Mouse (Mus musculus) heart, embryonic 15.5 days (tissue): ENCODE measurements around the gene Btbd6. TPM values are rescaled to one million over a fixed set of nuclear protein-coding genes. Genes with fewer than 3 reads are reported as not detected.
A peak's percentile ranks its signal among the peaks of the same experiment; 100 is the strongest.

ENCODE experiments used
- ATAC-seq: fragments of 200-750 bp; cut with Nextera tagmentation; replicated peaks from 2 replicates; pipeline ENCODE4 v1.8.0; 2017; ENCODE audit warnings: low read depth, moderate TSS enrichment; ENCODE audit not compliant: insufficient number of reproducible peaks, insufficient read depth, low FRiP score
- H3K27ac ChIP-seq: fragments of 300-500 bp; sonication (generic); 2 replicates; pipeline ENCODE4 v1.5.1; 2015; ENCODE audit warnings: mild to moderate bottlenecking, inconsistent platforms
- H3K27me3 ChIP-seq: fragments of 300-500 bp; sonication (generic); 2 replicates; pipeline ENCODE4 v1.6.1; 2015; ENCODE audit warnings: inconsistent platforms
- H3K36me3 ChIP-seq: fragments of 300-500 bp; sonication (generic); 2 replicates; pipeline ENCODE4 v1.6.1; 2015; ENCODE audit warnings: mild to moderate bottlenecking, inconsistent platforms
- H3K4me1 ChIP-seq: fragments of 300-500 bp; sonication (generic); replicated peaks from 2 replicates; pipeline ENCODE4 v1.6.1; 2015; ENCODE audit warnings: inconsistent platforms
- H3K4me2 ChIP-seq: fragments of 300-500 bp; sonication (generic); 2 replicates; pipeline ENCODE4 v1.6.1; 2015; ENCODE audit warnings: inconsistent platforms, mild to moderate bottlenecking, moderate library complexity
- H3K4me3 ChIP-seq: fragments of 300-500 bp; sonication (generic); 2 replicates; pipeline ENCODE4 v1.5.1; 2015; ENCODE audit warnings: mild to moderate bottlenecking, inconsistent platforms
- H3K9ac ChIP-seq: fragments of 300-500 bp; sonication (generic); 2 replicates; pipeline ENCODE4 v1.6.1; 2015; ENCODE audit warnings: mild to moderate bottlenecking, inconsistent platforms
- H3K9me3 ChIP-seq: fragments of 300-500 bp; sonication (generic); replicated peaks from 2 replicates; pipeline ENCODE4 v1.6.1; 2016; ENCODE audit warnings: inconsistent platforms
- WGBS: fragments of 180-500 bp; shearing (Covaris S2); methylation state at CpG from one replicate; pipeline ENCODE4 v1.1.7; 2015; ENCODE audit warnings: mixed read lengths; 5-methylcytosine and 5-hydroxymethylcytosine counted together
- polyA plus RNA-seq: library from polyadenylated mRNA; unstranded; fragments of >200 nt; fragmentation: Nextera tagmentation; extraction: Ambion mirVana; gene quantifications from 2 replicates; pipeline ENCODE4 v1.2.1, GENCODE M21; 2015

Btbd6 gene
- polyA plus RNA-seq, 1 experiment from 2014 or later, result 19.4 TPM

- Histone ChIP-seq H3K27ac (peak overlapping the region; percentile 90), H3K4me3 (0 out of 2 replicates have a peak overlapping the region, but pooled peaks have one; percentile 95), H3K36me3 (no peaks in the 10 kb centered on the region), H3K9me3 (no peaks in the 10 kb centered on the region), H3K27me3 (no peaks in the 10 kb centered on the region), H3K9ac (no peak overlapping the region), H3K4me2 (no peak overlapping the region; the same call in 1 of the 2 replicates), H3K4me1 (peaks cover 45% of the 10 kb centered on the region)
- WGBS, result 68% methylated on average over 3 of the region's 3 CpGs
- no peak for ATAC-seq
Observed at GRCm38 (mm10) chr12:113013021-113013491, 36.8 kb downstream of the Btbd6 start.

GRCm38 (mm10) chr12:113013604-113014558 is 37.6 kb downstream of the Btbd6 start, which contains the start of gene Pacs2:
Gene Pacs2 (plus strand): TSS chr12:113014508.
- peak within 1 kb of the TSS; percentile 97 for H3K4me2 ChIP-seq
- peak; percentile 96 for ATAC-seq
- no peaks in the 10 kb centered on the region for H3K36me3 ChIP-seq
- peak within 1 kb of the TSS; percentile 97 for H3K9ac ChIP-seq
- no peaks in the 10 kb centered on the region for H3K9me3 ChIP-seq
- peak within 1 kb of the TSS; percentile 95 for H3K4me3 ChIP-seq
- peaks cover 45% of the 10 kb centered on the region for H3K4me1 ChIP-seq
- peak within 1 kb of the TSS; percentile 90 for H3K27ac ChIP-seq
- WGBS, result 4% methylated on average over 57 of the region's 85 CpGs
- no peaks in the 10 kb centered on the region for H3K27me3 ChIP-seq

DNA sequence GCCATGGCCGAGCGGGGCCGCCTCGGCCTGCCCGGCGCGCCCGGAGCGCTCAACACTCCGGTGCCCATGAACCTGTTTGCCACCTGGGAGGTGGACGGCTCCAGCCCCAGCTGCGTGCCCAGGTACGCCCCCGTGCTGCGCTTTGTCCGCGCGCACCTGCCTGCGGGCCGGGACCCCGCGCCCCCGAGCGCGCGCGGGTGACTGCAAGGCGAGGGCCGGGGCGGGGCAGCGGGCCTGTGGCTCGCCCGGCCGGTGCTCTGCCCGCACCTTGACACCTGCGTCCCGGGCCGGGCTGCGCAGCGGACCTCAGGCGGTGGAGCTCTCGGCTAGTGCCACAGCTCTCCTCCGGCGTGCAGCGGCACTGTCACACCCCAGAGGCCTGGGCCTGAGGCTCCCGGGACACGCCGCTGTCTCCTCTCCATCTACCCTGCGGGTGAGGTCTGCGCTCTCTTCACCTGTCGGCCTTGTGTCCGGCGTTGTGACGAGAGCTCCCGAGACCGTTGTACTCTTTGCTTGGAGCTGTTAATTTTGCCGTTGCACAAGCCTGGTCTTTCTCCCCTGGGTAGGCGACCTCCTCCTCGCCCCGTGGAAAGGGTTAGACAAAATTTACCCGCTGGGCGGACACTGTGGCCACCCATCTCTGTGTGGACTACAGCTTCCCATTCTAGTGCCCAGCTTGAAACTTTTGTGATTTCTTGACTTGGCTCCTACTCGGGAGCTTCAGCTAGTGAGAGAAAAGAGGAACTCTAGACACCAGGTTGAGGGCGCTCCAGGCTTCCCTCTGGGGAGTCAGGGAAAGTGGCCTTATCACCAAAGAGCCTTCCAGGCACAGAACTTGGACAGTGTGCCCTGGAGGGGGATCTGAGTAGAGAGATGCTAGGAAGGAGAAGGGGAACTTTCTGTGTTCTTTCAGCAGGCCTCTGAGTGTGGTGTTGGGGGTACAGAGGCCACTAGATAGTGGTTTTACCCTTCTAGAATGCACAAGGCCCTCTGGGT is 38.6 kb downstream of the Btbd6 start:
- no peaks in the 10 kb centered on the region for H3K27me3 ChIP-seq
- peak overlapping the region; percentile 83 for H3K27ac ChIP-seq
- H3K9me3 ChIP-seq, result no peaks in the 10 kb centered on the region
- under 1% methylated on average over 62 of the region's 64 CpGs for WGBS
- peak overlapping the region; percentile 95 for H3K4me3 ChIP-seq
- peak overlapping the region; percentile 97 for H3K4me2 ChIP-seq
- peak overlapping the region; percentile 97 for H3K9ac ChIP-seq
- no peaks in the 10 kb centered on the region for H3K36me3 ChIP-seq
- peak; percentile 36 for ATAC-seq
- peaks cover 45% of the 10 kb centered on the region for H3K4me1 ChIP-seq

- 81% methylated on average over 4 of the region's 4 CpGs for WGBS
- Histone ChIP-seq H3K4me2 (peak overlapping the region; percentile 97; the same call in 1 of the 2 replicates), H3K4me1 (peaks cover 45% of the 10 kb centered on the region), H3K27ac (no peak overlapping the region), H3K4me3 (no peak overlapping the region), H3K36me3 (peaks cover 4% of the 10 kb centered on the region; the same call in 1 of the 2 replicates), H3K9ac (no peak overlapping the region), H3K9me3 (no peaks in the 10 kb centered on the region), H3K27me3 (no peaks in the 10 kb centered on the region)
- ATAC-seq, result no peak
Observed at GRCm38 (mm10) chr12:113015956-113016355, 39.7 kb downstream of the Btbd6 start.

- Histone ChIP-seq H3K9ac (no peak overlapping the region), H3K27ac (no peak overlapping the region), H3K4me2 (no peak overlapping the region), H3K9me3 (no peaks in the 10 kb centered on the region), H3K4me3 (no peak overlapping the region), H3K4me1 (peaks cover 40% of the 10 kb centered on the region), H3K36me3 (peaks cover 6% of the 10 kb centered on the region; the same call in 1 of the 2 replicates), H3K27me3 (no peaks in the 10 kb centered on the region)
- ATAC-seq, result no peak
- WGBS, result 66% methylated on average over 8 of the region's 8 CpGs
Observed at GRCm38 (mm10) chr12:113016976-113017375, 40.7 kb downstream of the Btbd6 start.

DNA sequence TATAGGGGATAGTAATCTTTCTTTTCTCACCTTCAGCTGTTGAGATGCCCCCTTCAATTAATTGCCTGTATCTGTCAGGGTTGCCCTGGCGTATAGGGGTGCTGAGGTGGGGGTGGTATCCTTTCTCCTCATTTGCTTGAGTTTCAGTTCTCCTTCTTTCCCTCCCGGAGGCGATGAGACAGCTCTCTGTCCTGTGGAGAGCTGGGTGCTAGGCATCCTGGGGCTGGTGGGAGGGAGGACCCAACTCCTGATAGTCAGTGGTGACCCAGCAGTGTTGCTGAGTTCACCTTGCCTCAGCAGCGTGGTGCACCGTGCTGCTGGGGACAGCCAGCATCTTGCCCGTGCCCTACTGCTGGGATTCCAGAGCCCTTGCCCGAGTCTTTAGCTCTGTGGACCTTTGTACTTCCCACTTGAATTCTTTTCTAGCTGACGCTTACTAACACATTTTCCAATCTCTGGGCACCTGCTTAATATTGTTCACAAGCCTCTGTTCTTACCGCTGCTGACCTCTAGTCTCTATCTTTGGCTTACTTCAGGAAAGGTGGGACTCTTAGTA is 41.2 kb downstream of the Btbd6 start:
- Histone ChIP-seq H3K36me3 (peaks cover 6% of the 10 kb centered on the region; the same call in 1 of the 2 replicates), H3K9ac (no peak overlapping the region), H3K27me3 (no peaks in the 10 kb centered on the region), H3K4me2 (no peak overlapping the region), H3K9me3 (no peaks in the 10 kb centered on the region), H3K4me3 (no peak overlapping the region), H3K4me1 (peaks cover 37% of the 10 kb centered on the region), H3K27ac (no peak overlapping the region)
- 66% methylated on average over 9 of the region's 9 CpGs for WGBS
- ATAC-seq, result no peak

DNA sequence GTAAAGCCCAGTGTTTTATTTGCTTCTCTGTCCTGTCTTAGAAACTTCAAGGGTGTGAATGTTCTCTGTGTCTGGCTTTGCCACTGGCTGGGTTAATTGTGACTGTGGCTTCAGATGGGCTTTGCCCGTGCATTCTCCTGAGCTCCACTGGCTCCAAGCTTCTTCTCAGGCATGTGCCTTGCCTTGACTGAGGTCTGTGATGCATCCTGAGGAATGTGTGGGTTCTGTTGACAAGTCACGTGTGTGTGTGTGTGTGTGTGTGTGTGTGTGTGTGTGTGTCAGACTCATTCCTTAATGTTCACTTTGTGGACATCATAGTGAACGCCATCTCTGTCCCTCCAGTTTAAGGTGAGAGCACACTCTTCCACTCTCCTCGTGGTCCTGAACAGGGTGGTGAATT is 42.5 kb downstream of the Btbd6 start:
- no peak for ATAC-seq
- WGBS, result 70% methylated on average over 4 of the region's 4 CpGs
- no peak overlapping the region for H3K4me2 ChIP-seq
- no peaks in the 10 kb centered on the region for H3K9me3 ChIP-seq
- H3K27ac ChIP-seq, result no peak overlapping the region
- H3K27me3 ChIP-seq, result no peaks in the 10 kb centered on the region
- H3K36me3 ChIP-seq, result peaks cover 6% of the 10 kb centered on the region; the same call in 1 of the 2 replicates
- no peak overlapping the region for H3K9ac ChIP-seq
- no peak overlapping the region for H3K4me3 ChIP-seq
- H3K4me1 ChIP-seq, result peaks cover 28% of the 10 kb centered on the region

GRCm38 (mm10) chr12:113021488-113021887 is 45.2 kb downstream of the Btbd6 start:
- Histone ChIP-seq H3K36me3 (peaks cover 6% of the 10 kb centered on the region; the same call in 1 of the 2 replicates), H3K9me3 (no peaks in the 10 kb centered on the region), H3K27me3 (no peaks in the 10 kb centered on the region), H3K4me1 (peaks cover 12% of the 10 kb centered on the region), H3K27ac (no peak overlapping the region), H3K4me3 (no peak overlapping the region), H3K4me2 (no peak overlapping the region), H3K9ac (no peak overlapping the region)
- no peak for ATAC-seq

GRCm38 (mm10) chr12:113023082-113023481 is 46.8 kb downstream of the Btbd6 start:
- H3K9ac ChIP-seq, result no peak overlapping the region
- no peak for ATAC-seq
- no peaks in the 10 kb centered on the region for H3K9me3 ChIP-seq
- H3K4me2 ChIP-seq, result no peak overlapping the region
- H3K4me3 ChIP-seq, result no peak overlapping the region
- peaks cover 6% of the 10 kb centered on the region; the same call in 1 of the 2 replicates for H3K36me3 ChIP-seq
- WGBS, result 50% methylated on average over 4 of the region's 4 CpGs
- no peaks in the 10 kb centered on the region for H3K27me3 ChIP-seq
- no peak overlapping the region for H3K27ac ChIP-seq
- peaks cover 16% of the 10 kb centered on the region for H3K4me1 ChIP-seq

GRCm38 (mm10) chr12:113026557-113026956 is 50.3 kb downstream of the Btbd6 start:
- Histone ChIP-seq H3K27me3 (no peaks in the 10 kb centered on the region), H3K4me1 (peaks cover 29% of the 10 kb centered on the region), H3K4me2 (no peak overlapping the region), H3K27ac (no peak overlapping the region), H3K9me3 (no peaks in the 10 kb centered on the region), H3K36me3 (no peaks in the 10 kb centered on the region), H3K9ac (no peak overlapping the region), H3K4me3 (no peak overlapping the region)
- no peak for ATAC-seq
- WGBS, result 97% methylated on average over 1 of the region's 1 CpGs
